Mouse (Mus musculus): ENCODE data around the gene Gm21820.
"Not testable (repeated sequence)": the region's sequence is repeated elsewhere in the genome, so short reads cannot be mapped to it uniquely, and the experiment has no call there.

Gm21820 gene

DNA sequence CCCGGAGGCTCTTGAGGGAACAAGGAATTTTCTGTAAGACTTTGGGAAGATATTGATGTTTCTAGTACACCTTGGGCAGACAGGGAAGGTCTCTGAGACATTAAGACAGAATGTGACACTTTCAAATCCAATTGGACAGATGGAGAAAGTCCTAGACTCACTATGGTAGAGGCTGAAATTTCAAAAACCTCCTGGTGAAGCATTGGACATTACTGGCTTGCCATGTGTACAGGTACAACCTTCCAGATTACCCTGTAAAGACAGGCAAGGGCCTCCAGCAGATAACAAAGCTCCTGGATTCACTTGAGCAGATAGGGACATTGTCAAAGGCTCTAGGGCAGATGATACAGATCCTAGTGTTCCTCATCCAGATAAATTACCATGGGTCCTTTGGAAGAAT lies at the start of gene Gm21820:
Gene Gm21820, minus strand, starts transcription at position 101 of the 400 bp plus-strand sequence.
- not testable (repeated sequence) for DNase-seq (ENCODE audit: low read depth, low spot score)

All from CD4-positive helper T cell, adult 2 months (primary cell).